Mouse (Mus musculus) thymus, adult 2 months (tissue): ENCODE measurements around the gene Sigmar1.

Experiments
- CTCF ChIP-seq: fragments of 200-500 bp; IDR thresholded peaks from 2 replicates; pipeline ENCODE4 v1.5.1; 2012; ENCODE audit warnings: mild to moderate bottlenecking, control low read depth, low read length, moderate library complexity, borderline replicate concordance; ENCODE audit not compliant: control insufficient read depth, poor library complexity, insufficient read depth; ENCODE audit errors: extremely low read depth
- POLR2A ChIP-seq: fragments of 200-500 bp; IDR thresholded peaks from 2 replicates; pipeline ENCODE4 v1.6.1; 2012; ENCODE audit warnings: mild to moderate bottlenecking, low read length, control low read depth, moderate library complexity; ENCODE audit not compliant: control insufficient read depth, poor library complexity, insufficient read depth; ENCODE audit errors: extremely low read depth

DNA sequence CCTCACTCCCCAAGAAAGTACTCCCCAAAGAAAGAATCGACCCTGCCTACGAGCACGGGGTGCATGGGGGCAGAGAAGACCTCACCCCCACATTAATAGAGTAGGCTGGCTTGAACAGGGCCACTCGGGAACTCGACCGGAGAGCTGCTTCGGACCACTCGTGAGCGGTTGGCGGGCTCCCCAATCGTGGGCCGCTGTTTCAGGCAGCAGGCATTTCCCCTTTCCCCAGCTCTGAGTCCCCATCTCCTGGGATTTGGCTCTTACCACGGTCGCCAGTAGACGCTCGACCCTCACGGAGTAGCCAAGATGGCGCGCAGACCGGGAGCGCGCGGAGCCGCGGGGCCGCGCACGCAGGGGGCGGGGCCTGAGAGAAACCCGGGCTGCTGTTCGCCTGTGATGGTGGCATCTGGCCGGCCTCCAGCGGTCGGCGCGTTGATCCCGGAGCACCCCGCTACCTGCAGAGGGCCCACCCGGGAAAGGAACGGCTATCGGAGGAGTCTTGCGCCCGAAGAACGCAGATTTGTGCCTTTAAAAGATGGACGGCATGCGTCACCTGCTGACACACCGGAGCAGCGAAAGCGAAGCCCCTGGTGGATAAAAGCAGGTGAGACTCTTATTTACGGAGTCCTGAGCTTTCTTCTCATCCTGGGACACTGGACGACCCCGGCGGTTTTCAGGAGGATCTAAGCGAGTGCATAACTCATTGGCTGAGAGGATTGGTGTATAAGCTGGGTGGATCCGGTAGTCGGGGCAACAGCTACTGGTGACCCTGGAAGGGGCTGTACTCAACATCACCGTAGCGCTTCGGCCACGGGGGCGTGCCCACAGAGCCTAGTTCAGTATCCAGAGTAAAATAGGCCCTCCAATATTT, 42.5 kb downstream of the Sigmar1 start, which contains the start of gene Rpp25l:
- TF ChIP-seq CTCF (peak; percentile 71; the same call in 1 of the 2 replicates), POLR2A (peak; percentile 86)
